Mouse (Mus musculus) liver, adult 2 months (tissue): Measurements from ENCODE around the gene Renbp. TPM values are rescaled to one million over a fixed set of nuclear protein-coding genes. Genes with fewer than 3 reads are reported as not detected.
A peak's percentile ranks its signal among the peaks of the same experiment; 100 is the strongest.

ENCODE experiments used
- DNase-seq: peaks from one replicate; pipeline ENCODE4 v3.0.0-alpha.2; 2011; ENCODE audit warnings: low read depth, low spot score; ENCODE audit errors: extremely low read depth
- H3K27ac ChIP-seq: fragments of 200-500 bp; replicated peaks from 2 replicates; pipeline ENCODE4 v1.5.1; 2012; ENCODE audit warnings: low read depth, mild to moderate bottlenecking, control low read depth, inconsistent platforms, low read length; ENCODE audit not compliant: insufficient read depth
- H3K27me3 ChIP-seq: fragments of 200-500 bp; 2 replicates; pipeline ENCODE4 v1.6.1; 2012; ENCODE audit warnings: mild to moderate bottlenecking, moderate library complexity, low read length, inconsistent platforms; ENCODE audit not compliant: control insufficient read depth, insufficient read depth
- H3K36me3 ChIP-seq: fragments of 200-500 bp; 2 replicates; pipeline ENCODE4 v1.6.1; 2012; ENCODE audit warnings: low read length, inconsistent platforms; ENCODE audit not compliant: control insufficient read depth, insufficient read depth
- H3K4me1 ChIP-seq: fragments of 200-500 bp; 2 replicates; pipeline ENCODE4 v1.6.1; 2011; ENCODE audit warnings: low read length; ENCODE audit not compliant: control insufficient read depth, insufficient read depth
- H3K4me3 ChIP-seq: fragments of 200-500 bp; 2 replicates; pipeline ENCODE4 v1.5.1; 2011; ENCODE audit warnings: low read depth, mild to moderate bottlenecking, control low read depth, low read length, moderate library complexity; ENCODE audit not compliant: insufficient read depth
- H3K79me2 ChIP-seq: fragments of 200-500 bp; 2 replicates; pipeline ENCODE4 v1.6.1; 2012; ENCODE audit warnings: inconsistent platforms, mild to moderate bottlenecking, low read length, moderate library complexity; ENCODE audit not compliant: control insufficient read depth, insufficient read depth
- H3K9ac ChIP-seq: fragments of 200-500 bp; 2 replicates; pipeline ENCODE4 v1.6.1; 2012; ENCODE audit warnings: low read depth, mild to moderate bottlenecking, control low read depth, inconsistent platforms, low read length
- CTCF ChIP-seq: fragments of 200-500 bp; IDR thresholded peaks from 2 replicates; pipeline ENCODE4 v1.5.1; 2011; ENCODE audit warnings: low read depth, low read length, control low read depth
- POLR2A ChIP-seq: fragments of 200-500 bp; IDR thresholded peaks from 2 replicates; pipeline ENCODE4 v1.6.1; 2011; ENCODE audit warnings: low read length, control low read depth; ENCODE audit not compliant: insufficient read depth; ENCODE audit errors: extremely low read depth
- WGBS: fragments of 180-500 bp; shearing (Covaris S2); methylation state at CpG from one replicate; pipeline ENCODE4 v1.1.7; 2018; 5-methylcytosine and 5-hydroxymethylcytosine counted together
- polyA plus RNA-seq: library from polyadenylated mRNA; depleted of rRNA; stranded (reverse); fragments of >200 nt; gene quantifications from 2 replicates; pipeline ENCODE4 v1.2.3, GENCODE M21; 2012
- total RNA-seq: library from RNA; depleted of rRNA; stranded (reverse); fragments of >200 nt; gene quantifications from 2 replicates; pipeline ENCODE4 v1.2.3, GENCODE M21; 2014

Renbp gene
- total and polyA plus RNA-seq, 2 experiments, result 2.9 to 4.1 TPM

GRCm38 (mm10) chrX:73941860-73942259 is 11.2 kb upstream of the Renbp start:
- no peak for DNase-seq
- Histone ChIP-seq H3K27me3 (no peaks in the 10 kb centered on the region), H3K4me1 (no peaks in the 10 kb centered on the region), H3K27ac (no peak overlapping the region), H3K79me2 (no peaks in the 10 kb centered on the region), H3K4me3 (no peak overlapping the region), H3K36me3 (peaks cover 30% of the 10 kb centered on the region), H3K9ac (no peak overlapping the region)
- TF ChIP-seq CTCF (no peak), POLR2A (no peak)
- WGBS, result 45% methylated on average over 2 of the region's 2 CpGs

- DNase-seq, result no peak
- no peaks in the 10 kb centered on the region for H3K36me3 ChIP-seq
These were observed 1.2 kb upstream of the Renbp start for GRCm38 (mm10) chrX:73931871-73932270.

GRCm38 (mm10) chrX:73922550-73922882 is 8.1 kb downstream of the Renbp start:
- WGBS, result 70% methylated on average over 8 of the region's 8 CpGs
- no peaks in the 10 kb centered on the region for H3K79me2 ChIP-seq
- TF ChIP-seq CTCF, result no peak
- TF ChIP-seq POLR2A, result no peak
- H3K27ac ChIP-seq, result no peak overlapping the region
- peak overlapping the region; percentile 63; the same call in 1 of the 2 replicates for H3K9ac ChIP-seq
- H3K4me1 ChIP-seq, result peaks cover 4% of the 10 kb centered on the region; the same call in 1 of the 2 replicates
- H3K27me3 ChIP-seq, result no peaks in the 10 kb centered on the region
- peaks cover 7% of the 10 kb centered on the region; the same call in 1 of the 2 replicates for H3K36me3 ChIP-seq
- no peak for DNase-seq
- H3K4me3 ChIP-seq, result peak overlapping the region; percentile 87; the same call in 1 of the 2 replicates

More at GRCm38 (mm10) chrX:73931871-73932270, 1.2 kb upstream of the Renbp start:
- H3K9ac ChIP-seq, result no peak overlapping the region
- H3K4me1 ChIP-seq, result no peaks in the 10 kb centered on the region
- TF ChIP-seq POLR2A (no peak), CTCF (no peak)
- H3K4me3 ChIP-seq, result no peak overlapping the region
- no peak overlapping the region for H3K27ac ChIP-seq
- no peaks in the 10 kb centered on the region for H3K79me2 ChIP-seq
- 51% methylated on average over 2 of the region's 2 CpGs for WGBS
- H3K27me3 ChIP-seq, result no peaks in the 10 kb centered on the region

- H3K27me3 ChIP-seq, result no peaks in the 10 kb centered on the region
- peak within 1 kb of the TSS; percentile 87 for H3K4me3 ChIP-seq
- TF ChIP-seq POLR2A (no peak), CTCF (no peak)
- H3K27ac ChIP-seq, result peak within 1 kb of the TSS; percentile 55
- under 1% methylated on average over 43 of the region's 43 CpGs for WGBS
- peaks cover 4% of the 10 kb centered on the region; the same call in 1 of the 2 replicates for H3K4me1 ChIP-seq
- H3K36me3 ChIP-seq, result peaks cover 7% of the 10 kb centered on the region; the same call in 1 of the 2 replicates
- H3K9ac ChIP-seq, result peak within 1 kb of the TSS; percentile 80
- H3K79me2 ChIP-seq, result no peaks in the 10 kb centered on the region
- peak; percentile 79 for DNase-seq
These were observed 8.7 kb downstream of the Renbp start, which contains the start of the genes Arhgap4 and Naa10 for GRCm38 (mm10) chrX:73921823-73922549. TSS of gene Arhgap4 (minus strand) at chrX:73921870. TSS of gene Naa10 (minus strand) at chrX:73921944.

- TF ChIP-seq POLR2A (no peak), CTCF (no peak)
- WGBS, result under 1% methylated on average over 34 of the region's 34 CpGs
- Histone ChIP-seq H3K9ac (peak overlapping the region; percentile 80), H3K79me2 (no peaks in the 10 kb centered on the region), H3K27ac (peak overlapping the region; percentile 32), H3K27me3 (no peaks in the 10 kb centered on the region), H3K4me1 (peaks cover 4% of the 10 kb centered on the region; the same call in 1 of the 2 replicates), H3K36me3 (peaks cover 7% of the 10 kb centered on the region; the same call in 1 of the 2 replicates), H3K4me3 (peak overlapping the region; percentile 87)
- no peak for DNase-seq
These were observed 9.3 kb downstream of the Renbp start for GRCm38 (mm10) chrX:73921285-73921822.

GRCm38 (mm10) chrX:73918631-73919030 is 12.0 kb downstream of the Renbp start:
- no peak for DNase-seq
- WGBS, result 84% methylated on average over 5 of the region's 5 CpGs
- Histone ChIP-seq H3K79me2 (no peaks in the 10 kb centered on the region), H3K9ac (no peak overlapping the region), H3K4me1 (peaks cover 9% of the 10 kb centered on the region), H3K4me3 (no peak overlapping the region), H3K27ac (no peak overlapping the region), H3K36me3 (peaks cover 7% of the 10 kb centered on the region; the same call in 1 of the 2 replicates), H3K27me3 (no peaks in the 10 kb centered on the region)
- TF ChIP-seq POLR2A (no peak), CTCF (no peak)
